Mouse (Mus musculus): ENCODE measurements at regions not wholly inside any gene's neighbourhood (a gene's known extent, or its start where the extent isn't known, plus 50 kb on each side); places are given as distances from the start of the nearest gene placed in this dataset.

DNA sequence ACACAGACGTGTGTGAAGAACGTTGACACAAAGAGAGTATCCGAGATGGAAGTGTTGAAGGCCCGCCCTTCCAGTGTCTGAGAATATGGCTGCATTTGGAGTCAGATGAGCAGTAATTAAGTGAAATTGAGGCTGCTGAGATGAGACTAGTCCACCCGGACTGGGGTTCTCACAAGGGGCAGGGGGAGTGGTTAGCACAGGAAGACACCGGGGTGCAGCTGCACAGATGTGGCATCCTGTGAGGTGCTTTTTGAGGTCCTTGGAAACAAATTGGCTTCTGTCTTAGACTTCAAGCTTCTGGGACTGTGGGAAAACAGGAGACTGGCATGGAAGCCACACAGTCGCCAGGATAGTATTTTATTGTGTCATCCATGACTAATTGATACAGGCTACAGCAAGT, 320.0 kb upstream of the Gm5148 start:
- TF ChIP-seq CTCF (IDR thresholded peaks at IDR 0.05; ENCODE audit: insufficient read depth, low read length): no peak
- no peak for TF ChIP-seq POLR2A (IDR thresholded peaks at IDR 0.05; ENCODE audit: borderline replicate concordance, extremely low read depth, low read depth, low read length)

Data from lung, adult 2 months (tissue).